Mouse (Mus musculus): Measurements from ENCODE around the gene Efcab6. TPM values are rescaled to one million over a fixed set of nuclear protein-coding genes. Genes with fewer than 3 reads are reported as not detected.

Gene Efcab6
- polyA plus RNA-seq, 1 experiment from 2014 or later, result 0.27 TPM

GRCm38 (mm10) chr15:83853400-83853811 lies 211.8 kb downstream of the Efcab6 start:
- no peaks in the 10 kb centered on the region for H3K36me3 ChIP-seq
- WGBS, result 81% methylated on average over 5 of the region's 5 CpGs
- no peak for ATAC-seq (ENCODE audit: low FRiP score)
- no peaks in the 10 kb centered on the region for H3K9me3 ChIP-seq
- H3K4me1 ChIP-seq (replicated peaks), result peaks cover 9% of the 10 kb centered on the region
- H3K4me2 ChIP-seq, result no peak overlapping the region
- H3K4me3 ChIP-seq, result no peak overlapping the region
- H3K27ac ChIP-seq, result no peak overlapping the region
- no peak overlapping the region for H3K9ac ChIP-seq
- 0 out of 2 replicates have a peak, but pooled peaks cover 3% of the 10 kb centered on the region for H3K27me3 ChIP-seq

- no peak overlapping the region for H3K9ac ChIP-seq
- H3K4me2 ChIP-seq, result no peak overlapping the region
- 0 out of 2 replicates have a peak, but pooled peaks cover 5% of the 10 kb centered on the region for H3K27me3 ChIP-seq
- H3K9me3 ChIP-seq, result no peaks in the 10 kb centered on the region
- 42% methylated on average over 9 of the region's 9 CpGs for WGBS
- H3K27ac ChIP-seq, result peak overlapping the region; percentile 66
- H3K4me1 ChIP-seq (replicated peaks), result peaks cover 54% of the 10 kb centered on the region
- no peak overlapping the region for H3K4me3 ChIP-seq
- no peaks in the 10 kb centered on the region for H3K36me3 ChIP-seq
- 0 out of 2 replicates have a peak, but pooled peaks have one; percentile 21 for ATAC-seq (ENCODE audit: low FRiP score)
Measured at GRCm38 (mm10) chr15:83848193-83848592, 217.0 kb downstream of the Efcab6 start.

DNA sequence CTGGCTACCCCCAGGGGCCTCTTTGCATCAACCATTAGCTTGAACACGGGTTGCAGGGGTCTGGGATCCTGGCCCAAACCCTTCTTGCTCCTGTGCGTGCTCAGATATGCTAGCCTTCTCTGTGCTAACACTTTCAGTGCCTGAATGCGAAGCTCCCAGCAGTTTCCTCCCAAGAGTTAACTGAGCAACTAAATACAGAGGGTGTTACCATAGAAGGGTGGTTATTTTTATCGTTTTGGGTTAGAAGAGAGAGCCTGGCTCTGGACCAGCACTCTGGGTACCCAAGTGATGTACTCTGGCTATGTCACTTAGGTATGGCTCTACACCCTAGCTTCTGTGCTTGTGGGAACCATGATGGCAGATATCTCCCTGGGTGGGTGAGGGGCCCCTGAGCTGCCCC lies 217.7 kb downstream of the Efcab6 start:
- H3K9ac ChIP-seq, result no peak overlapping the region
- no peak for ATAC-seq (ENCODE audit: low FRiP score)
- H3K27me3 ChIP-seq, result peaks cover 5% of the 10 kb centered on the region; the same call in 1 of the 2 replicates
- H3K4me1 ChIP-seq (replicated peaks), result peaks cover 59% of the 10 kb centered on the region
- no peak overlapping the region for H3K4me3 ChIP-seq
- H3K36me3 ChIP-seq, result no peaks in the 10 kb centered on the region
- WGBS, result 78% methylated on average over 4 of the region's 4 CpGs
- H3K4me2 ChIP-seq, result no peak overlapping the region
- H3K27ac ChIP-seq, result peak overlapping the region; percentile 63
- H3K9me3 ChIP-seq, result no peaks in the 10 kb centered on the region

DNA sequence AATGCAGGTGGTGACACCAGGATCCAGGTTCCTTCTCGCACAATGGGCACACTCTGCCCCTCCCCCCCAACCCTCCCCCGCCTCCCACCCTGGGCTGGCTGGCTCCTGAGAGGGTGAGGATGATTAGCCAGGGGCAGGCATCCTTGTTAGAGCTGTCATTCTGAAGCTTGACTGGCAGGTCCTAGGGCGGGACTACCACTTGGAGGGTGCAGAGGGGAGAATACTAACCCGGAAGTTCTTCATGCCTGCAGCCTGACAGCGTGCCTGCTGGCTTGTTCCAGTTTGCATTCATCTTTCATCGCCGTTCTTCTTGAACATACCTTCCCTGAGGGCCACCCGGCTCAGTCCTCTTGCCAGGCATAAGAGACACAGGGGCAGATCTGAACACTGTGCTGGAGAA lies 218.6 kb downstream of the Efcab6 start:
- 38% methylated on average over 8 of the region's 8 CpGs for WGBS
- Histone ChIP-seq H3K4me2 (no peak overlapping the region), H3K27me3 (peaks cover 13% of the 10 kb centered on the region), H3K27ac (no peak overlapping the region), H3K9me3 (no peaks in the 10 kb centered on the region), H3K9ac (no peak overlapping the region), H3K4me3 (no peak overlapping the region), H3K36me3 (no peaks in the 10 kb centered on the region), H3K4me1 (replicated peaks) (peaks cover 61% of the 10 kb centered on the region)
- no peak for ATAC-seq (ENCODE audit: low FRiP score)

GRCm38 (mm10) chr15:83845734-83846133 lies 219.4 kb downstream of the Efcab6 start:
- H3K36me3 ChIP-seq, result no peaks in the 10 kb centered on the region
- H3K27me3 ChIP-seq, result peaks cover 15% of the 10 kb centered on the region
- peak overlapping the region; percentile 44; the same call in 1 of the 2 replicates for H3K27ac ChIP-seq
- H3K4me3 ChIP-seq, result no peak overlapping the region
- WGBS, result 21% methylated on average over 11 of the region's 11 CpGs
- no peak overlapping the region for H3K4me2 ChIP-seq
- no peak overlapping the region for H3K9ac ChIP-seq
- peaks cover 61% of the 10 kb centered on the region for H3K4me1 ChIP-seq (replicated peaks)
- no peaks in the 10 kb centered on the region for H3K9me3 ChIP-seq
- ATAC-seq (ENCODE audit: low FRiP score), result peak; percentile 14; the same call in 1 of the 2 replicates

DNA sequence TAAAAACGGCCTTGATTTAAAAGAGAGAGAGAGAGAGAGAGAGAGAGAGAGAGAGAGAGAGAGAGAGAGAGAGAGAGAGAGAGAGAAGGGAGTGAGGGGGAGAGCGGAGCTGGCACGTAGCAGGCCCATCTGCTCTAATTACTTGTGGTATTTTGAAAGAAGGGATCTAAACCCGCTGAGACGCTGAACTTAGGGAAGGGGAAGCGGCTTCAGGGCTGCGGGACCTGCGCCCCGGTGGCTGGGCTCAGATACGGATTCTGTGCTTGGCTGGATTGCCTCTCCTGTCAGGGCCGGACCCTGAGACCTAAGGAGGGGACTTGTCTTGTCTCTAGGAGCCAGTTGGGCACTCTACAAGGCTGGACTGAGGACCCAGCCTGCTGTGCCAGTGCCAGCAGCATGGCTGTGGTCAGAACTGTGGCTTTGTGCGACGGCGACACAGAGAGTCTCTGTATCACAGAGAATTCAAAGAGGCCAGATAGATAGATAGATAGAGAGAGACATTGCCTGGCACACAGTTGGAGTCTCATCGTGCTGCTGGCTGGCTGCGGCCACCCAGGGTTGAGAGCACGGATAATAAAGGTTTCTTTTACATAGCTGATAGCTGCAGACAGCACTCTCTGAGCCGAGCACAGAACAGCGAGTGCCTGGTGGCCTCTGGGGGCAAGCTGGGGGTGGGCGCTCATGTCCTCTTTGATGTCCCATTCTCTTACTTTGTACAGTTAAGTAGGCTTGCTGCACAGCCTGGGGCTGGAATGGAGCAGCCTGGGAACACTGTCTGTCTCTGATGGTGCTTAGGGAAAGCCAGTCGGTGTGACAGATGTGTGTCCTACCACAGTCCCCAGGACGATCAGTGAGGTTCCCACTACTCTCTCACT lies 222.0 kb downstream of the Efcab6 start:
- H3K9ac ChIP-seq, result no peak overlapping the region
- H3K27ac ChIP-seq, result peak overlapping the region; percentile 48
- H3K9me3 ChIP-seq, result no peaks in the 10 kb centered on the region
- no peak overlapping the region for H3K4me3 ChIP-seq
- H3K27me3 ChIP-seq, result peaks cover 24% of the 10 kb centered on the region
- no peaks in the 10 kb centered on the region for H3K36me3 ChIP-seq
- peaks cover 53% of the 10 kb centered on the region for H3K4me1 ChIP-seq (replicated peaks)
- no peak for ATAC-seq (ENCODE audit: low FRiP score)
- 40% methylated on average over 22 of the region's 22 CpGs for WGBS
- no peak overlapping the region for H3K4me2 ChIP-seq

GRCm38 (mm10) chr15:83842419-83842818 lies 222.8 kb downstream of the Efcab6 start:
- Histone ChIP-seq H3K36me3 (no peaks in the 10 kb centered on the region), H3K4me2 (no peak overlapping the region), H3K4me3 (no peak overlapping the region), H3K9me3 (no peaks in the 10 kb centered on the region), H3K9ac (no peak overlapping the region), H3K27ac (no peak overlapping the region), H3K27me3 (peaks cover 24% of the 10 kb centered on the region), H3K4me1 (replicated peaks) (peaks cover 46% of the 10 kb centered on the region)
- WGBS, result 83% methylated on average over 12 of the region's 12 CpGs
- ATAC-seq (ENCODE audit: low FRiP score), result no peak

GRCm38 (mm10) chr15:83840950-83841719 lies 224.0 kb downstream of the Efcab6 start:
- Histone ChIP-seq H3K9me3 (no peaks in the 10 kb centered on the region), H3K4me2 (no peak overlapping the region), H3K9ac (no peak overlapping the region), H3K4me1 (replicated peaks) (peaks cover 33% of the 10 kb centered on the region), H3K27ac (no peak overlapping the region), H3K4me3 (no peak overlapping the region), H3K36me3 (no peaks in the 10 kb centered on the region), H3K27me3 (peaks cover 24% of the 10 kb centered on the region)
- no peak for ATAC-seq (ENCODE audit: low FRiP score)
- WGBS, result 80% methylated on average over 10 of the region's 10 CpGs

DNA sequence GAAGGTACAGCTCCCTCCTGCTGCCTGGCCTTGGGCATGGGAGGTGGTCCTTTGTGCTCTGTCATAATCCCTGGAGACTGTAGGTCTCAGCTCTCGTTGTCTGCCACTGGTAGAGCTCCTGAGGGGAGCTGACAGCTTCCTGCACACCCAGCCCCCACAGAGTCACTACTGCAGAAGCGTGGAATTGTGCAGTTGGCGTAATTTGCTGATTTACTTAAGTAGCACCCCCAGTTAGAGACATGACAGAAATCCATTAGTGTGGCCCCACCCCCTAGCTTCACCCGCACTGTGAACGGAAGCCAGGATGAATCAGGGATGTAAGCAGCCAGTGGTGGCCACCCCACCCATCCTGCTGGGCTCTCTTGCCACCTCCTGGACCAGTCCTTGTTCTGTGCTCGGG lies 232.9 kb downstream of the Efcab6 start:
- Histone ChIP-seq H3K4me1 (replicated peaks) (peaks cover 3% of the 10 kb centered on the region; the same call in 1 of the 2 replicates), H3K9ac (no peak overlapping the region), H3K36me3 (no peaks in the 10 kb centered on the region), H3K9me3 (no peaks in the 10 kb centered on the region), H3K27ac (no peak overlapping the region), H3K4me2 (no peak overlapping the region), H3K4me3 (no peak overlapping the region), H3K27me3 (no peaks in the 10 kb centered on the region)
- no peak for ATAC-seq (ENCODE audit: low FRiP score)
- 62% methylated on average over 6 of the region's 6 CpGs for WGBS

DNA sequence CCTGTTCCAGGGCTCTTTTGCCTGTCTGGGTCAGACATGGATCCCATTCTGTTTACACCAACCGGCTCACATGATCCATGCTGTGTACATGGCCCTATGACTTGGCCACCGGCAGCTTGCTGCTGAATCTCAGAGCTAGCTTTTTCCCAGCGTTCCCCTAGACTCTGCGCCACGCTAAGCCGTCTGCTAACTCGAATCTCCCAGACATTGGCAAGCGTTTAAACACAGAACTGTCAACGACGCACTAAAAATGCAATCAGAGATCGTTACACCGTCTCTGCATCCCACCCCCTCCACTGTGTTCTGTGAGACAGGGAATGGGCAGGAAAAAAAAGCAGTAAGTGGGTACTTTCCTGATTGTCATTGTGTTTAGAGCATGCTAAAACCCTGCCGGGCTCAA lies 236.0 kb downstream of the Efcab6 start:
- H3K4me2 ChIP-seq, result no peak overlapping the region
- no peaks in the 10 kb centered on the region for H3K36me3 ChIP-seq
- H3K27ac ChIP-seq, result peak overlapping the region; percentile 42; the same call in 1 of the 2 replicates
- WGBS, result 74% methylated on average over 13 of the region's 13 CpGs
- 0 out of 2 replicates have a peak, but pooled peaks have one; percentile 24 for ATAC-seq (ENCODE audit: low FRiP score)
- H3K4me3 ChIP-seq, result no peak overlapping the region
- no peaks in the 10 kb centered on the region for H3K9me3 ChIP-seq
- H3K27me3 ChIP-seq, result no peaks in the 10 kb centered on the region
- H3K9ac ChIP-seq, result no peak overlapping the region
- peaks cover 3% of the 10 kb centered on the region; the same call in 1 of the 2 replicates for H3K4me1 ChIP-seq (replicated peaks)

- Histone ChIP-seq H3K4me1 (replicated peaks) (peaks cover 3% of the 10 kb centered on the region; the same call in 1 of the 2 replicates), H3K4me3 (no peak overlapping the region), H3K9me3 (no peaks in the 10 kb centered on the region), H3K27ac (no peak overlapping the region), H3K27me3 (no peaks in the 10 kb centered on the region), H3K36me3 (no peaks in the 10 kb centered on the region), H3K9ac (no peak overlapping the region), H3K4me2 (no peak overlapping the region)
- 80% methylated on average over 8 of the region's 8 CpGs for WGBS
- ATAC-seq (ENCODE audit: low FRiP score), result no peak
Measured at GRCm38 (mm10) chr15:83828011-83828410, 237.2 kb downstream of the Efcab6 start.
